Mouse (Mus musculus): ENCODE measurements around the gene Eci2. TPM values are rescaled to one million over a fixed set of nuclear protein-coding genes. Genes with fewer than 3 reads are reported as not detected.
"Not testable (repeated sequence)": the region's sequence is repeated elsewhere in the genome, so short reads cannot be mapped to it uniquely, and the experiment has no call there.

The Eci2 gene
- polyA plus RNA-seq, 1 experiment, result 61.1 TPM

DNA sequence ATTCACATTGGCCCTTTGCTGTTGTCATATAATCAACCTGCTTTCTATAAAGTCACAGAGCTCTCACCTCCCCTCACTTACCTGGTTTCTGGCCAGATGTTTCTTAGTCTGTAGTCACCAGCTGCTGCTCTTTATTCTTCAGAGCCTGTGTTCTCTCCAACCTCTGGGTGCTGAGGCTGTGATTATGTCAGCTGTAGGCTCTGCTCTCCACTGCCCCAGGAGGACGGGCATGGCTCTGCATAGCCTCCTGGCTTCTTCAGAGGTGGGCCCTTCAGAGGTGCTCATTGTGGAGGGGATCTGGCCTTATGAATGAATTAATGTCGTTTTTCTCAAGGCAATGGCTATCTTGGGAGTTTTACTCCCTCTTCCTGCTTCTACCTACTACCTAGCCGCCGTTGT is 4.8 kb upstream of the Eci2 start:
- Histone ChIP-seq H3K27ac (ENCODE audit: insufficient read depth, low read length) (no peak overlapping the region), H3K4me3 (ENCODE audit: insufficient read depth, low read length) (no peak overlapping the region), H3K4me1 (ENCODE audit: control insufficient read depth, insufficient read depth, low read length) (no peaks in the 10 kb centered on the region)
- TF ChIP-seq POLR2A (IDR thresholded peaks at IDR 0.05; ENCODE audit: extremely low read depth, insufficient read depth, low read length) (no peak), CTCF (IDR thresholded peaks at IDR 0.05; ENCODE audit: extremely low read depth, insufficient read depth, low read length) (0 out of 2 replicates have a peak, but pooled peaks have one; percentile 16)

GRCm38 (mm10) chr13:35030979-35031683 is 4.2 kb upstream of the Eci2 start:
- no peak overlapping the region for H3K4me3 ChIP-seq (ENCODE audit: insufficient read depth, low read length)
- no peaks in the 10 kb centered on the region for H3K4me1 ChIP-seq (ENCODE audit: control insufficient read depth, insufficient read depth, low read length)
- TF ChIP-seq POLR2A (IDR thresholded peaks at IDR 0.05; ENCODE audit: extremely low read depth, insufficient read depth, low read length) (no peak), CTCF (IDR thresholded peaks at IDR 0.05; ENCODE audit: extremely low read depth, insufficient read depth, low read length) (peak; percentile 16; the same call in 1 of the 2 replicates)
- no peak overlapping the region for H3K27ac ChIP-seq (ENCODE audit: insufficient read depth, low read length)

DNA sequence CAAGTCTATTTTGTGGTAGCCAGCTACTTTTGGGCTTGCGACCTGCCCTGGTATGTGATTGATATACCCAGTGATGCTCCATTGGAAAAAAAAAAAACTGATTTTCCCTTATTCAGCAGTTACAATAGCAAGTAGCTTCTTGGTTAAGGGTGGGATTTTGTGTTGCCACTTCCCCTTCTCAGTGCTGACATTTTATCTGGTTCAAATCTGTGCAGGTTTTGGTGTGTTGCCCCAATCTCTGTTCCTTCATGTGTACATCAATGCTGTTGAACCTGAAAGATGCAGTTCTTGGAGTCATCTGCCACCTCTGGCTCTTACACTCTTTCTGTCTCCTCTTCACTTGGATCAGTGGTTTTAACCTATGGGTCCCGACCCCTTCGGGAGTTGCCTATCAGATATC is 1.5 kb upstream of the Eci2 start:
- Histone ChIP-seq H3K4me1 (ENCODE audit: control insufficient read depth, insufficient read depth, low read length) (no peaks in the 10 kb centered on the region), H3K27ac (ENCODE audit: insufficient read depth, low read length) (no peak overlapping the region), H3K4me3 (ENCODE audit: insufficient read depth, low read length) (no peak overlapping the region)
- TF ChIP-seq POLR2A (IDR thresholded peaks at IDR 0.05; ENCODE audit: extremely low read depth, insufficient read depth, low read length), result no peak
- TF ChIP-seq CTCF (IDR thresholded peaks at IDR 0.05; ENCODE audit: extremely low read depth, insufficient read depth, low read length), result no peak

DNA sequence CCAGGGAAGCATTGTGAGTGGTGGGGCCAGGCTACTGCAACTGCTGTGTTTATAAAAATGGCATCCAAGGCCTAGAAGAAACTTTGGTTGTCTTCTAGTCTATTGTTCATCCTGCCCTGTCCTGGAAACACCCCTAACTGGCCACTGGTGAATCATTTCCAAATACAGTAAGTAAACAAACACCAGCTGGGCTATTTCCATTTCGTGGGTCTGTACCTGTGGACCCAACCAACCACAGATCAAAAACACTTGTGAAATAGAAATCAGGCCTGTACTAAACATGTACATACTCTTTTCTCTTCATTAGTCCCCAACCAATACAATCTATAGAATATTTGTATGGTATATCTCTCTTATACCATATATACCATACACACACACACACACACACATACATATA is 3.5 kb downstream of the Eci2 start:
- H3K4me3 ChIP-seq (ENCODE audit: insufficient read depth, low read length); H3K27ac ChIP-seq (ENCODE audit: insufficient read depth, low read length); H3K4me1 ChIP-seq (ENCODE audit: control insufficient read depth, insufficient read depth, low read length): not testable (repeated sequence)

DNA sequence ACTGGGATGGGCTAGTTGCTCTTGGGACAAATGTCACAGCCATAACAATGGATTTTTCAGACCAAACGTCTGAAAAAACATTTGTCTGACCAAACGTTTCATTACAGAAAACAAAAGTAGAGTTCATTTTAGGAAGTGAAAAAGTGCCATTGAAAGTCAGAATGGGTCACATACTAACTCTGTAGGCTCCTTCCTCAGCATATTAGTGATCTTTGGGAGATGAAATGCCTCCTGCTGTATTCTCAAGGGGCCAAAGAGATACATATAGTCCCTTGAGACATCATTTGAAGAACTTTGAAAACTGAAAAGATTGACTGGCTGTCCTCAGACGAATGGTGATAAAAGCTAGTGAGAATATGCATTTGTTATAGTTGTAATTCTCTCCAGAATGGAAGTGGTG is 6.5 kb downstream of the Eci2 start:
- no peak for TF ChIP-seq CTCF (IDR thresholded peaks at IDR 0.05; ENCODE audit: extremely low read depth, insufficient read depth, low read length)
- no peak for TF ChIP-seq POLR2A (IDR thresholded peaks at IDR 0.05; ENCODE audit: extremely low read depth, insufficient read depth, low read length)
- Histone ChIP-seq H3K4me3 (ENCODE audit: insufficient read depth, low read length) (no peak overlapping the region), H3K4me1 (ENCODE audit: control insufficient read depth, insufficient read depth, low read length) (no peaks in the 10 kb centered on the region), H3K27ac (ENCODE audit: insufficient read depth, low read length) (no peak overlapping the region)

DNA sequence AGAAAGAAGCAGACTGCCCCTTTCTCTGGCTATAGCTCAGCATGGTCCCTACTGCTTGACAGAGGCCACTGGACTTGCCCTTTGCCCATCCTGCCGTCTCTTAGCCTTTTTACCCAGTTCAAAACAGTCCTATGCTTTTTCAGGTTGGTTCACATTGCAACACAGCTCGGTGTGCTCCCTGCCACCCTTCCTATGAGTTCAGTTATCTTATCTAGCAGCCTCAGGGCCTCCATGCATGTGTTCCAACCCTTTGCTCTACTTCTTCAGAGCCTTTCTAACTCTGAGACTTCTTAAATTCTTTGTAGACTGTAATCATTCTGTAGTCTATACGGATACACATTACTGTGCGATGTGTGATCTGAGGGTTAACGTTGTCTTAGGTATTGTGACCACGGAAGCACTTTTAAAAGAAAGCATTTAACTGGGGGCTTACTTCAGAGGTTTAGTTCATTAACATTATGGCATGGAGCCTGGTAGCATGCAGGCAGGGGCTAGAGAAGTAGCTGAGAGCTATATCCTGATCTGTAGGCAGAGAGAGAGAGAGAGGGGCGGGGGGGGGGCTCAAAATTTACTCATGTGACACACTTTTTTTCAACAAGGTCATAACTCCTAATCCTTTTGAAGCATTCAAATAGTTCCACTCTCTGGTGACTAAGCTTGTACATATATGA is 7.9 kb downstream of the Eci2 start:
- Histone ChIP-seq H3K4me1 (ENCODE audit: control insufficient read depth, insufficient read depth, low read length) (no peaks in the 10 kb centered on the region), H3K4me3 (ENCODE audit: insufficient read depth, low read length) (no peak overlapping the region)
- TF ChIP-seq POLR2A (IDR thresholded peaks at IDR 0.05; ENCODE audit: extremely low read depth, insufficient read depth, low read length) (no peak), CTCF (IDR thresholded peaks at IDR 0.05; ENCODE audit: extremely low read depth, insufficient read depth, low read length) (no peak)

GRCm38 (mm10) chr13:35017392-35017791 is 9.5 kb downstream of the Eci2 start:
- Histone ChIP-seq H3K27ac (ENCODE audit: insufficient read depth, low read length) (no peak overlapping the region), H3K4me3 (ENCODE audit: insufficient read depth, low read length) (no peak overlapping the region), H3K4me1 (ENCODE audit: control insufficient read depth, insufficient read depth, low read length) (no peaks in the 10 kb centered on the region)
- TF ChIP-seq CTCF (IDR thresholded peaks at IDR 0.05; ENCODE audit: extremely low read depth, insufficient read depth, low read length) (no peak), POLR2A (IDR thresholded peaks at IDR 0.05; ENCODE audit: extremely low read depth, insufficient read depth, low read length) (no peak)

More for the DNA sequence above, 7.9 kb downstream of the Eci2 start:
- H3K27ac ChIP-seq (ENCODE audit: insufficient read depth, low read length), result no peak overlapping the region

GRCm38 (mm10) chr13:35016067-35016466 is 10.8 kb downstream of the Eci2 start:
- H3K4me3 ChIP-seq (ENCODE audit: insufficient read depth, low read length), result no peak overlapping the region
- TF ChIP-seq CTCF (IDR thresholded peaks at IDR 0.05; ENCODE audit: extremely low read depth, insufficient read depth, low read length) (no peak), POLR2A (IDR thresholded peaks at IDR 0.05; ENCODE audit: extremely low read depth, insufficient read depth, low read length) (no peak)
- H3K27ac ChIP-seq (ENCODE audit: insufficient read depth, low read length), result no peak overlapping the region
- no peaks in the 10 kb centered on the region for H3K4me1 ChIP-seq (ENCODE audit: control insufficient read depth, insufficient read depth, low read length)

DNA sequence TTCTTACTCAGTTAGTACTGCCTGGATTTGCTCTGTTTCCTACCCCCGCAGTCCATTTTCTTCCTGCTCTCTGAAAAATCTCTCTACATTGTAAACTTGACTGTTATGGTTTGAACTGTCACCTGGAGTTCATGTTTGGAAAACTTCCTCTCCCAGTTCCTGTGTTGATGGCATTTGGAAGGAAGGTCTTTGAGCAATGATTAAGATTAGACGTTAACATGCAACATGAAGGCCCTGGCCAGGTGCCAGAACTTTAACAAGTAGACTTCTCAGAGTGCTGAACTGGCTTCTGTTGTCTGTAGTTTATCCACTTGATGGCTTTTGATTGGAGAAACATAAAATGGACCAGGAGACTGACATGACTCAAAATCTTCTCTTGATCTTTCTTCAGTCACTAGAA is 31.0 kb downstream of the Eci2 start:
- no peak overlapping the region for H3K4me3 ChIP-seq (ENCODE audit: insufficient read depth, low read length)
- H3K27ac ChIP-seq (ENCODE audit: insufficient read depth, low read length), result no peak overlapping the region
- TF ChIP-seq CTCF (IDR thresholded peaks at IDR 0.05; ENCODE audit: extremely low read depth, insufficient read depth, low read length), result no peak
- no peaks in the 10 kb centered on the region; the same call in 1 of the 2 replicates for H3K4me1 ChIP-seq (ENCODE audit: control insufficient read depth, insufficient read depth, low read length)
